Mouse (Mus musculus) limb, embryonic 14.5 days (tissue): Measurements from ENCODE around the gene Ptpn13. TPM values are rescaled to one million over a fixed set of nuclear protein-coding genes. Genes with fewer than 3 reads are reported as not detected.

ENCODE experiments used
- ATAC-seq: fragments of 200-750 bp; cut with Nextera tagmentation; 2 replicates; pipeline ENCODE4 v1.8.0; 2017; ENCODE audit warnings: low read depth, moderate number of reproducible peaks, moderate TSS enrichment; ENCODE audit not compliant: low FRiP score
- DNase-seq: peaks from one replicate; pipeline ENCODE4 v3.0.0-alpha.2; 2015; ENCODE audit warnings: low spot score
- H3K27ac ChIP-seq: fragments of 300-500 bp; sonication (generic); replicated peaks from 2 replicates; pipeline ENCODE4 v1.5.1; 2014; ENCODE audit warnings: low read depth, mild to moderate bottlenecking, low read length, moderate library complexity, mixed read lengths
- H3K27me3 ChIP-seq: fragments of 300-500 bp; sonication (generic); 2 replicates; pipeline ENCODE4 v1.6.1; 2014; ENCODE audit warnings: low read length, mixed read lengths; ENCODE audit not compliant: control insufficient read depth, insufficient read depth
- H3K36me3 ChIP-seq: fragments of 300-500 bp; sonication (generic); 2 replicates; pipeline ENCODE4 v1.6.1; 2014; ENCODE audit warnings: mild to moderate bottlenecking, low read length, moderate library complexity, mixed read lengths; ENCODE audit not compliant: control insufficient read depth, insufficient read depth
- H3K4me1 ChIP-seq: fragments of 300-500 bp; sonication (generic); 2 replicates; pipeline ENCODE4 v1.6.1; 2014; ENCODE audit warnings: antibody characterized with exemption, low read length, mixed read lengths; ENCODE audit not compliant: control insufficient read depth, insufficient read depth
- H3K4me2 ChIP-seq: fragments of 300-500 bp; sonication (generic); replicated peaks from 2 replicates; pipeline ENCODE4 v1.6.1; 2014; ENCODE audit warnings: low read depth, mild to moderate bottlenecking, low read length, moderate library complexity; ENCODE audit not compliant: severe bottlenecking
- H3K4me3 ChIP-seq: fragments of 300-500 bp; sonication (generic); replicated peaks from 2 replicates; pipeline ENCODE4 v1.5.1; 2014; ENCODE audit warnings: low read length
- H3K9ac ChIP-seq: fragments of 300-500 bp; sonication (generic); 2 replicates; pipeline ENCODE4 v1.6.1; 2014; ENCODE audit warnings: mild to moderate bottlenecking, low read depth, low read length, moderate library complexity; ENCODE audit not compliant: severe bottlenecking
- H3K9me3 ChIP-seq: fragments of 300-500 bp; sonication (generic); 2 replicates; pipeline ENCODE4 v1.6.1; 2016; ENCODE audit warnings: low read length; ENCODE audit not compliant: control insufficient read depth
- POLR2A ChIP-seq: fragments of 200-500 bp; IDR thresholded peaks from 2 replicates; pipeline ENCODE4 v1.8.0; 2012; ENCODE audit warnings: inconsistent platforms, mild to moderate bottlenecking, moderate library complexity, borderline replicate concordance; ENCODE audit not compliant: insufficient read depth, insufficient read length; ENCODE audit errors: extremely low read depth
- WGBS: fragments of 180-500 bp; shearing (Covaris S2); extraction: QIAGEN DNeasy Blood & Tissue Kit; methylation state at CpG from one replicate; pipeline ENCODE4 v1.1.7; 2014; 5-methylcytosine and 5-hydroxymethylcytosine counted together
- polyA plus RNA-seq, 2 experiments: library from polyadenylated mRNA; depleted of rRNA in 1 of 2; stranded (reverse) in 1 of 2; unstranded in 1 of 2; fragments of >200 nt; fragmentation: Nextera tagmentation in 1 of 2; extraction: Ambion mirVana in 1 of 2; gene quantifications; 2 replicates each; pipeline versions ENCODE4 v1.2.1 to v1.2.3; 2012 to 2014

The Ptpn13 gene
- polyA plus RNA-seq, 2 experiments: 23.7 to 25.8 TPM

DNA sequence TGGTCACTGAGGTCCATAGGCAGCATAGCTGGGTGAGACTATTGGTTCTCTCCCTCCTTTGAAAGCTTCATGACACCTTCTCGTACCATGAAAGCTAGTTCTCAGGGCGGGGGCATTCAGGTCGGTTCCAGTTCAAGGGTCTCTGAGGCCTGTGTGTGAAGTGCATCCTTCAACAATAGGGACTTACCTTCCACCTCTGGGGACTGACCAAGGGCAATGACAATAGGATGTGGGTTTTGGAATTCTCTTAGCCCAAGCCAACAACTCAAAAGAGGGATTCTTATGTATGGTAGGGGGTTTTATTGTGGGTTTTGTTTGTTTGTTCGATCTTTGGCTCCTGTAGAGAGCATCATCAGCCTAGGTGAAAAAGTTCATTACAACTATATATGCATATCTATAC, 42.0 kb upstream of the Ptpn13 start:
- ATAC-seq: no peak

DNA sequence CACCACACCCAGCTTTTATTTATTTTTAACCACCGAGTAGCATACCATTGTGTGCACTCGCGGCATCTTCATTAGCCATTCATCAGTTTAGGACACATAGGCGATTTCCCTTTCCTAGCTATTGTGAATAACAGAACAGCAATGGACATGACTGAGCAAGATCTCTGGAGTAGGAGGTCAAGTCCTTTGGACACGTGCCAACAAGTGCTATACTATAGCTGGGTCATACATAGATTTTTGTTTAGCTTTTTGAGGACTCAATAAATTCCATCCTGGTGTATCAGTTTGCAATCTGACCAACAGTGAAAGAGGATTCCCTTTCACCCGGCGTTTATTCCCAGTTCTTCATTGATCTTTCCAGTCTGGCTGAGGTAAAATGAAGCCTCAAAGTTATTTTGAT, 41.0 kb upstream of the Ptpn13 start:
- TF ChIP-seq POLR2A: no peak
- 76% methylated on average over 7 of the region's 7 CpGs for WGBS
- ATAC-seq: no peak
- Histone ChIP-seq H3K27ac (no peak overlapping the region), H3K27me3 (no peaks in the 10 kb centered on the region), H3K4me1 (no peaks in the 10 kb centered on the region), H3K4me2 (no peak overlapping the region), H3K36me3 (no peaks in the 10 kb centered on the region), H3K9ac (no peak overlapping the region), H3K9me3 (no peaks in the 10 kb centered on the region), H3K4me3 (no peak overlapping the region)
- peak; percentile 20 for DNase-seq

More for the DNA sequence above, 42.0 kb upstream of the Ptpn13 start:
- Histone ChIP-seq H3K27me3 (no peaks in the 10 kb centered on the region), H3K36me3 (no peaks in the 10 kb centered on the region), H3K4me3 (no peak overlapping the region), H3K9ac (no peak overlapping the region), H3K4me1 (no peaks in the 10 kb centered on the region), H3K27ac (no peak overlapping the region), H3K9me3 (no peaks in the 10 kb centered on the region), H3K4me2 (no peak overlapping the region)
- DNase-seq: no peak
- WGBS: 98% methylated on average over 4 of the region's 4 CpGs
- TF ChIP-seq POLR2A: no peak

DNA sequence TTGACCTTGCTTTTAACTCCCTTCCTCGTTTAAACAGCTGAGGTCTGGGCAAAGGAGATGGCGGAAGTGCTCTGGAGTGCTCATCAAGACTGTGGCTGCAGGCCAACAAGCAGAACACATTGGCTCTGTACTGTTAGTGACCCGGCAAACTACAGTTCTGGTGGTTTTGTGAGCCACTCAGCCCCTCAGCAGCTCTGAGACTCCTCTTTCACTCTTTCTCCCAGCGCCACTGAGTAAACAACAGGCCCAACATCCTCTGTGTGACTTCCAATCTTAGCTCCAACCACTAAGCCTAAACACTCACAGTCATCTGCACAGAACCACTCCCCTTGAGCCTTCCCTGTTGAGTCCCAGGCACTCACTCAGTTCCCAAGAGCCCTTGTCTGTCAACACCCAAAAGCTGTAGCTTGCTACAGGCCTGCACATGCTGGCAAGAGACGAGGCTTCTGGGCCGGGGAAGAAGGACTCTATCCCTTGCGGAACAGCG, 37.4 kb upstream of the Ptpn13 start:
- Histone ChIP-seq H3K4me3 (no peak overlapping the region), H3K27ac (peak overlapping the region; percentile 28), H3K4me1 (no peaks in the 10 kb centered on the region), H3K36me3 (no peaks in the 10 kb centered on the region), H3K9me3 (no peaks in the 10 kb centered on the region), H3K27me3 (no peaks in the 10 kb centered on the region), H3K4me2 (no peak overlapping the region), H3K9ac (no peak overlapping the region)
- ATAC-seq (peak; percentile 81), DNase-seq (peak; percentile 62)
- TF ChIP-seq POLR2A: no peak
- WGBS: 34% methylated on average over 8 of the region's 8 CpGs

DNA sequence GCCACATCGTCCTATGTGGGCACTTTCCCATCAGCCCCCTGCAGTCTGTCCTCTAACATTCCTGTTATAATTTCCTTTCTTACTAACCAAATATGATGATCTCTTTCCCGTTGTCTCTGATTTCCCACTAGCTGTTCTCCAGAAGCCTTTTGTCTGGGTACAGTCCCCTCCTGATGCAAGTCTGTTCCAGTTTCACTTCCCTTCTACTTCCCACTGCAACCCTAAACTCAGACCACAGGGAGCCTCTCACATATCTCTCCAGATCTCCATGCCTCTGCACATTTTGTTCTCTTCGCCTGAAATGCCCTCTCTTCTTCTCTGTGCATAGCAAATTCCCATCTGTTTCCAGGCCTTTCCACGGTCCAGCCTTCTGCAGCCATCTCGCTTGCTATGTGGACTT, 35.6 kb upstream of the Ptpn13 start:
- WGBS: 77% methylated on average over 5 of the region's 5 CpGs
- ATAC-seq (no peak), DNase-seq (no peak)
- Histone ChIP-seq H3K27me3 (no peaks in the 10 kb centered on the region), H3K4me2 (no peak overlapping the region), H3K27ac (no peak overlapping the region), H3K4me3 (no peak overlapping the region), H3K9ac (no peak overlapping the region), H3K9me3 (no peaks in the 10 kb centered on the region), H3K36me3 (no peaks in the 10 kb centered on the region), H3K4me1 (no peaks in the 10 kb centered on the region)
- TF ChIP-seq POLR2A: no peak

DNA sequence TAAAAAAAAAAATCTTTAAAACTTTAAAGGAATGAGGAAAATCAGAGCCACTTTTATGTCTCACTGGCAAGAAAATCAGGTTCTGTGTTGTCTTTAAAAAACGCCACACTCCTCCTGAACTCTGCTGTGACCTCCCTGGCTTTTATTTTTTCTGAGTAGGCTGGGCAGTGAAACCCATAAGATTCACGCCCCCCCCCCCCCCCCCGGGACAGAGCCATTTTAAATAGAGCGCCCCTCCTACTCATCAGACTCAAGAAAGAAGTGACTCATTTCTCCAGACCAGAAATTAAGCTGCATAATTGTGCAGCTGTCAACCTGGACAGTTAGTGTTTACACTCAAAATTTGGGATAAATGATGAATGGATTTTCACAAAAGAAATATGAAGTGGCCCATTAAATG, 31.8 kb upstream of the Ptpn13 start:
- Histone ChIP-seq H3K4me1 (no peaks in the 10 kb centered on the region), H3K36me3 (no peaks in the 10 kb centered on the region), H3K9me3 (no peaks in the 10 kb centered on the region), H3K4me2 (no peak overlapping the region), H3K4me3 (no peak overlapping the region), H3K27ac (no peak overlapping the region), H3K27me3 (no peaks in the 10 kb centered on the region), H3K9ac (no peak overlapping the region)
- ATAC-seq (no peak), DNase-seq (no peak)
- no peak for TF ChIP-seq POLR2A
- WGBS: 13% methylated on average over 4 of the region's 4 CpGs

DNA sequence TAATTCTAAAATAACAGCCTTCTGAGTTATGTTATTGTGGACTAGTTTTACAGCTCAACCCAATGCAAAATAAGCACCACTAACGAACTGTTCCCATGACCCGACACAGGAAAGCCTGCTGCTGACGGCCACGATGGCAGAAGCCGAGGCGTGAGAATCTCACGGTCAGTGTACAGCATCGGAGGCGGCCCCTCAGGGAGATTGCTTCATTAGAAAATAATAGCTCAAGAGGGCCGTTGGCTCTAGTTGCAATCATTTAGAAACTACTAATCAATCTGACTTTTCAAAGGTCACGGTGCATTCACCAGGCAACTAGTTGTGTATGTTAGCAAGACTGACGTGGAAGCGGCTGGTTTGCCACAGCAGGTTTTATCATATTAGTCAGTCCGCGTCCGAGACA, 31.2 kb upstream of the Ptpn13 start:
- DNase-seq: no peak
- no peaks in the 10 kb centered on the region for H3K4me1 ChIP-seq

More for the DNA sequence above, 31.2 kb upstream of the Ptpn13 start:
- H3K9me3 ChIP-seq: no peaks in the 10 kb centered on the region
- WGBS: 49% methylated on average over 16 of the region's 16 CpGs
- no peak for TF ChIP-seq POLR2A
- no peaks in the 10 kb centered on the region for H3K36me3 ChIP-seq
- no peaks in the 10 kb centered on the region for H3K27me3 ChIP-seq
- H3K9ac ChIP-seq: no peak overlapping the region
- H3K4me3 ChIP-seq: no peak overlapping the region
- ATAC-seq: no peak
- no peak overlapping the region for H3K4me2 ChIP-seq
- H3K27ac ChIP-seq: no peak overlapping the region
